In genomic region chr11:53446183-53446582, GRCm38 (mm10) we compare ENCODE assay signal across 27 mouse cellular contexts. TPM values are rescaled to one million over a fixed set of nuclear protein-coding genes. Genes with fewer than 3 reads are reported as not detected.
DNase-seq lines count a peak whose midpoint lies in the region; ATAC-seq and TF ChIP-seq lines count a peak whose summit lies in the region.
"Had no signal": no experiment of that assay in that cellular context is flagged by ENCODE, and none has a peak within 500 bp of the region (broad histone marks: within the 10 kb centered on the region; RNA-seq: fewer than 3 reads in every experiment).

No protein-coding gene starts in this region.

- H3K27me3 ChIP-seq in liver, adult 2 months (ENCODE audit: control insufficient read depth, insufficient read depth, low read length) = no peaks in the 10 kb centered on the region
- peaks cover under 1% of the 10 kb centered on the region; the same call in 1 of the 2 replicates for H3K27me3 ChIP-seq in liver, embryonic 14.5 days (ENCODE audit: control insufficient read depth, insufficient read depth, low read length)
- H3K27me3 ChIP-seq in stomach, embryonic 16.5 days (ENCODE audit: control insufficient read depth, insufficient read depth, low read length) = no peaks in the 10 kb centered on the region
- H3K27me3 ChIP-seq: embryonic facial prominence, embryonic 15.5 days; heart, embryonic 15.5 days; hindbrain, embryonic 15.5 days had no signal

- peaks cover 34% of the 10 kb centered on the region for H3K4me1 ChIP-seq in liver, adult 2 months (ENCODE audit: control insufficient read depth, insufficient read depth, low read length)
- H3K4me1 ChIP-seq in liver, embryonic 14.5 days (replicated peaks; ENCODE audit: control insufficient read depth in 2 of 2, insufficient read depth in 2 of 2, low read length in 1 of 2) = peaks cover 0 to 19% of the 10 kb centered on the region in 2 experiments; a peak in 3 of 4 replicates
- 0 out of 2 replicates have a peak, but pooled peaks cover 2% of the 10 kb centered on the region for H3K4me1 ChIP-seq in stomach, embryonic 16.5 days (ENCODE audit: control insufficient read depth, insufficient read depth, low read length)
- H3K4me1 ChIP-seq: forebrain, embryonic 10.5 days; hindbrain, embryonic 15.5 days had no signal

- DNase-seq in liver = peak; percentile 47
- peak; percentile 96 for DNase-seq in liver, adult 2 months (ENCODE audit: extremely low read depth, low read depth, low spot score)
- DNase-seq in liver, embryonic 14.5 days (ENCODE audit: low read depth in 3 of 3, low spot score in 3 of 3) = peak in 1 of 3 experiments; percentile 28
- no peak for DNase-seq in frontal cortex, postnatal 25 days (ENCODE audit: low spot score in 2 of 2)
- DNase-seq in kidney, adult 8-10 months = no peak
- no peak for DNase-seq in thymus, postnatal 0 days (ENCODE audit: low spot score)
- DNase-seq: cerebellum, adult 8-10 months; cerebellum, postnatal 14 days; embryo, embryonic 11 days; gastrocnemius, postnatal 10 days; heart, adult 18-20 months; heart, postnatal 14 days had no signal

- H3K36me3 ChIP-seq in liver, adult 2 months (ENCODE audit: control insufficient read depth, insufficient read depth, low read length) = no peaks in the 10 kb centered on the region
- H3K36me3 ChIP-seq in liver, embryonic 14.5 days (replicated peaks; ENCODE audit: control insufficient read depth, insufficient read depth, low read depth) = no peaks in the 10 kb centered on the region
- H3K36me3 ChIP-seq in stomach, embryonic 16.5 days (ENCODE audit: control insufficient read depth, insufficient read depth, low read length) = no peaks in the 10 kb centered on the region
- H3K36me3 ChIP-seq: embryonic facial prominence, embryonic 15.5 days; forebrain, embryonic 10.5 days; heart, embryonic 15.5 days; hindbrain, embryonic 15.5 days had no signal

- no peaks in the 10 kb centered on the region for H3K9me3 ChIP-seq in liver, embryonic 14.5 days (ENCODE audit: control insufficient read depth, low read length)
- H3K9me3 ChIP-seq in stomach, embryonic 16.5 days (replicated peaks; ENCODE audit: control insufficient read depth, low read length) = no peaks in the 10 kb centered on the region
- H3K9me3 ChIP-seq: embryonic facial prominence, embryonic 15.5 days; forebrain, embryonic 10.5 days; heart, embryonic 15.5 days; hindbrain, embryonic 15.5 days had no signal

- no peak for TF ChIP-seq EP300 in liver, embryonic 14.5 days (IDR thresholded peaks at IDR 0.05; ENCODE audit: low read depth)

- ATAC-seq in liver, embryonic 14.5 days (ENCODE audit: insufficient read depth) = 0 out of 2 replicates have a peak, but pooled peaks have one; percentile 36
- ATAC-seq in stomach, embryonic 16.5 days (ENCODE audit: insufficient read depth, low FRiP score) = 0 out of 2 replicates have a peak, but pooled peaks have one; percentile 15
- ATAC-seq: forebrain, embryonic 14.5 days had no signal

- no peak overlapping the region for H3K4me2 ChIP-seq in liver, embryonic 14.5 days (ENCODE audit: low read depth)
- no peak overlapping the region for H3K4me2 ChIP-seq in stomach, embryonic 16.5 days (ENCODE audit: low read depth, low read length)
- H3K4me2 ChIP-seq: embryonic facial prominence, embryonic 15.5 days; heart, embryonic 11.5 days; heart, embryonic 15.5 days; hindbrain, embryonic 15.5 days had no signal

- no peak overlapping the region for H3K9ac ChIP-seq in liver, adult 2 months (ENCODE audit: low read depth, low read length)
- H3K9ac ChIP-seq in liver, embryonic 14.5 days (replicated peaks) = no peak overlapping the region
- H3K9ac ChIP-seq in stomach, embryonic 16.5 days (ENCODE audit: low read length) = no peak overlapping the region
- H3K9ac ChIP-seq: embryonic facial prominence, embryonic 15.5 days; heart, embryonic 15.5 days; hindbrain, embryonic 15.5 days had no signal

- no peaks in the 10 kb centered on the region for H3K79me2 ChIP-seq in liver, adult 2 months (ENCODE audit: control insufficient read depth, insufficient read depth, low read length)

- TF ChIP-seq CTCF in liver, adult 2 months (IDR thresholded peaks at IDR 0.05; ENCODE audit: low read depth, low read length) = no peak
- TF ChIP-seq CTCF in liver, embryonic 14.5 days (IDR thresholded peaks at IDR 0.05; ENCODE audit: low read depth) = no peak

- H3K4me3 ChIP-seq in liver, adult 2 months (ENCODE audit: insufficient read depth, low read depth, low read length) = no peak overlapping the region
- no peak overlapping the region for H3K4me3 ChIP-seq in liver, embryonic 14.5 days (ENCODE audit: insufficient read depth in 1 of 2, low read depth in 2 of 2, low read length in 2 of 2)
- no peak overlapping the region for H3K4me3 ChIP-seq in stomach, embryonic 16.5 days (replicated peaks; ENCODE audit: low read length)
- H3K4me3 ChIP-seq: embryonic facial prominence, embryonic 15.5 days; erythroblast, embryonic 14.5 days; forebrain, embryonic 10.5 days; heart, embryonic 15.5 days; hindbrain, embryonic 15.5 days had no signal

- no peak for TF ChIP-seq POLR2A in liver, adult 2 months (IDR thresholded peaks at IDR 0.05; ENCODE audit: extremely low read depth, insufficient read depth, low read length)

- H3K27ac ChIP-seq in liver, adult 2 months (replicated peaks; ENCODE audit: insufficient read depth, low read depth, low read length) = peak overlapping the region; percentile 19; the same call in 1 of the 2 replicates
- no peak overlapping the region for H3K27ac ChIP-seq in liver, embryonic 14.5 days
- H3K27ac ChIP-seq in stomach, embryonic 16.5 days (ENCODE audit: low read length) = no peak overlapping the region
- H3K27ac ChIP-seq: embryonic facial prominence, embryonic 15.5 days; forebrain, embryonic 10.5 days; heart, embryonic 15.5 days; hindbrain, embryonic 15.5 days had no signal

- WGBS in liver, adult 2 months = 25% methylated on average over 13 of the region's 13 CpGs
- WGBS in liver, embryonic 14.5 days (ENCODE audit: insufficient replicate concordance) = 81% methylated on average over 13 of the region's 13 CpGs
- 62% methylated on average over 13 of the region's 13 CpGs for WGBS in stomach, embryonic 16.5 days

RNA-seq across cellular contexts. Expression of gene Gm10447, which starts 10.7 kb away (rescaled TPM):
- total RNA-seq in liver, adult 2 months (2014; rRNA removed) = 0.46 and 0.60 TPM in 2 replicates
- polyA plus RNA-seq in liver, adult 2 months (2012; rRNA removed) = 1.3 and 2.5 TPM in 2 replicates
- polyA plus RNA-seq in liver, embryonic 14.5 days (2012; rRNA removed) = 0.15 and 0.19 TPM in 2 replicates
- not detected in 2 replicates for polyA plus RNA-seq in liver, embryonic 14.5 days (2014; fragmentation: Nextera tagmentation; extraction: Ambion mirVana)
- polyA plus RNA-seq in stomach, embryonic 16.5 days (2015; fragmentation: Nextera tagmentation; extraction: Ambion mirVana) = 0.10 TPM in 2 replicates
- polyA plus RNA-seq in thymus, postnatal 0 days (2015; fragmentation: Nextera tagmentation; extraction: Ambion mirVana) = not detected in 2 replicates
- total RNA-seq: common myeloid progenitor, adult 5-6 weeks; ES-E14; gastrocnemius, postnatal 10 days; gastrocnemius, postnatal 4 days; heart, adult 18-20 months; heart, postnatal 14 days; hematopoietic stem cell, adult 5-6 weeks had no signal
- polyA plus RNA-seq: embryonic facial prominence, embryonic 11.5 days; erythroblast, embryonic 14.5 days; forebrain, embryonic 10.5 days; forebrain, embryonic 14.5 days; heart, embryonic 11.5 days; heart, embryonic 15.5 days; hindbrain, embryonic 15.5 days had no signal

RNA-seq across cellular contexts. Expression of gene Shroom1, which starts 10.8 kb away (rescaled TPM):
- 12.8 and 15.4 TPM in 2 replicates for total RNA-seq in liver, adult 2 months (2014; rRNA removed)
- polyA plus RNA-seq in liver, adult 2 months (2012; rRNA removed) = 36.6 and 43.4 TPM in 2 replicates
- polyA plus RNA-seq in liver, embryonic 14.5 days (2012; rRNA removed) = 1.5 and 1.7 TPM in 2 replicates
- polyA plus RNA-seq in liver, embryonic 14.5 days (2014; fragmentation: Nextera tagmentation; extraction: Ambion mirVana) = 1.6 and 1.7 TPM in 2 replicates
- polyA plus RNA-seq in stomach, embryonic 16.5 days (2015; fragmentation: Nextera tagmentation; extraction: Ambion mirVana) = 1.8 TPM in 2 replicates
- polyA plus RNA-seq in thymus, postnatal 0 days (2015; fragmentation: Nextera tagmentation; extraction: Ambion mirVana) = 0.27 and 0.42 TPM in 2 replicates
- total RNA-seq: common myeloid progenitor, adult 5-6 weeks; hematopoietic stem cell, adult 5-6 weeks had no signal
- polyA plus RNA-seq: erythroblast, embryonic 14.5 days had no signal

RNA-seq across cellular contexts. Expression of gene Gdf9, which starts 15.4 kb away (rescaled TPM):
- 0.09 and 0.34 TPM in 2 replicates for total RNA-seq in liver, adult 2 months (2014; rRNA removed)
- 0.21 and 0.47 TPM in 2 replicates for polyA plus RNA-seq in liver, adult 2 months (2012; rRNA removed)
- 0.12 and 0.24 TPM in 2 replicates for polyA plus RNA-seq in liver, embryonic 14.5 days (2012; rRNA removed)
- 0.25 and 0.41 TPM in 2 replicates for polyA plus RNA-seq in liver, embryonic 14.5 days (2014; fragmentation: Nextera tagmentation; extraction: Ambion mirVana)
- polyA plus RNA-seq in stomach, embryonic 16.5 days (2015; fragmentation: Nextera tagmentation; extraction: Ambion mirVana) = 1.5 and 2.0 TPM in 2 replicates
- 0.36 and 1.1 TPM in 2 replicates for polyA plus RNA-seq in thymus, postnatal 0 days (2015; fragmentation: Nextera tagmentation; extraction: Ambion mirVana)
- total RNA-seq: hematopoietic stem cell, adult 5-6 weeks had no signal
- polyA plus RNA-seq: erythroblast, embryonic 14.5 days had no signal

RNA-seq across cellular contexts. Expression of gene Uqcrq, which starts 15.6 kb away (rescaled TPM):
- 256 TPM in 2 replicates for total RNA-seq in liver, adult 2 months (2014; rRNA removed)
- polyA plus RNA-seq in liver, adult 2 months (2012; rRNA removed) = 1,230 and 1,408 TPM in 2 replicates
- polyA plus RNA-seq in liver, embryonic 14.5 days (2012; rRNA removed) = 117 and 237 TPM in 2 replicates
- 631 and 677 TPM in 2 replicates for polyA plus RNA-seq in liver, embryonic 14.5 days (2014; fragmentation: Nextera tagmentation; extraction: Ambion mirVana)
- polyA plus RNA-seq in stomach, embryonic 16.5 days (2015; fragmentation: Nextera tagmentation; extraction: Ambion mirVana) = 588 and 617 TPM in 2 replicates
- polyA plus RNA-seq in thymus, postnatal 0 days (2015; fragmentation: Nextera tagmentation; extraction: Ambion mirVana) = 929 and 986 TPM in 2 replicates

RNA-seq across cellular contexts. Expression of gene Leap2, which starts 23.2 kb away (rescaled TPM):
- 133 and 140 TPM in 2 replicates for total RNA-seq in liver, adult 2 months (2014; rRNA removed)
- 114 and 168 TPM in 2 replicates for polyA plus RNA-seq in liver, adult 2 months (2012; rRNA removed)
- 11.6 and 16.3 TPM in 2 replicates for polyA plus RNA-seq in liver, embryonic 14.5 days (2012; rRNA removed)
- polyA plus RNA-seq in liver, embryonic 14.5 days (2014; fragmentation: Nextera tagmentation; extraction: Ambion mirVana) = 40.7 and 42.7 TPM in 2 replicates
- 5.4 and 8.4 TPM in 2 replicates for polyA plus RNA-seq in stomach, embryonic 16.5 days (2015; fragmentation: Nextera tagmentation; extraction: Ambion mirVana)
- polyA plus RNA-seq in thymus, postnatal 0 days (2015; fragmentation: Nextera tagmentation; extraction: Ambion mirVana) = 0.29 TPM in 1 of 2 replicates, not detected in the other
- total RNA-seq: adrenal gland, adult 8-10 months; adrenal gland, postnatal 36 days; common myeloid progenitor, adult 5-6 weeks; ES-E14; gastrocnemius, postnatal 10 days; gastrocnemius, postnatal 4 days; heart, adult 18-20 months; heart, postnatal 14 days; hematopoietic stem cell, adult 5-6 weeks had no signal
- polyA plus RNA-seq: embryonic facial prominence, embryonic 11.5 days; embryonic facial prominence, embryonic 15.5 days; erythroblast, embryonic 14.5 days; forebrain, embryonic 10.5 days; forebrain, embryonic 14.5 days; heart, embryonic 11.5 days had no signal

Comparison
In these comparisons a context has a peak if more than half of its experiments do, and no peak if none do; other contexts are left out.
1. RNA of gene Shroom1, which starts 10.8 kb away (polyA plus RNA-seq): 36.6 to 43.4 TPM in liver, adult 2 months; 1.8 TPM in stomach, embryonic 16.5 days, 1.5 to 1.7 TPM in liver, embryonic 14.5 days and 0.27 to 0.42 TPM in thymus, postnatal 0 days; every median in the first group is over 10 times any median in the second.
2. DNase-seq: peak in liver (single experiment) and liver, adult 2 months (single experiment); none in frontal cortex, postnatal 25 days (0 of 2), kidney, adult 8-10 months (0 of 2) and thymus, postnatal 0 days (single experiment).